Mouse (Mus musculus) lung, postnatal 0 days (tissue): ENCODE data around the gene Gm9736.
"Not testable (repeated sequence)": the region's sequence is repeated elsewhere in the genome, so short reads cannot be mapped to it uniquely, and the experiment has no call there.

Experiments used
- CTCF ChIP-seq: IDR thresholded peaks from 2 replicates; pipeline ENCODE4 v1.5.1; 2016; ENCODE audit warnings: antibody characterized with exemption, mild to moderate bottlenecking
- EP300 ChIP-seq: IDR thresholded peaks from 2 replicates; pipeline ENCODE4 v1.6.1; 2016; ENCODE audit warnings: antibody characterized with exemption, mild to moderate bottlenecking, control low read depth

DNA sequence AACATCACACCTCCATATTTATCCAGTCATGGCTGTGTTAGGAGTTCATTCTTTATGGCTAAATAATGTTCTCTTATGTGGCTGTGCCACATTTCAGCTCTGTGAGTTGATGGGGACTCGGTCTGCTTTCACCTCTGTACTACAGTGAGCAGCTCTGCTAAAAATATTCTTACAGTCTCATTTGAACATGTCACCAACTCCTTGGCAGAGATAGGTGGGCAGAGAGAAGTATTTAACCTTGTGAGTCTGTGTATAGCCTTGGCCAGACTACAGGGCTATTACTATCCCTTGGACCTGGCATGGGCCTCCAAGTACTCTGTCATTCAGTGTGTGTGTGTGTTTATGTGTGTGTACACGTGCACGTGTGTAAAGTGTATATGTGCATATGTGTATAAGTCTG lies 21.0 kb upstream of the Gm9736 start:
- not testable (repeated sequence) for TF ChIP-seq CTCF, EP300
